Mouse (Mus musculus) hindbrain, embryonic 16.5 days (tissue): ENCODE measurements around the gene Dek. TPM values are rescaled to one million over a fixed set of nuclear protein-coding genes. Genes with fewer than 3 reads are reported as not detected.

Experiments used
- ATAC-seq: fragments of 200-750 bp; cut with Nextera tagmentation; 2 replicates; pipeline ENCODE4 v1.8.0; 2017; ENCODE audit warnings: moderate TSS enrichment, moderate library complexity
- H3K27ac ChIP-seq: fragments of 300-500 bp; sonication (generic); 2 replicates; pipeline ENCODE4 v1.5.1; 2014; ENCODE audit warnings: low read depth, mild to moderate bottlenecking, control low read depth, low read length, moderate library complexity
- H3K27me3 ChIP-seq: fragments of 300-500 bp; sonication (generic); replicated peaks from 2 replicates; pipeline ENCODE4 v1.6.1; 2014; ENCODE audit warnings: low read length; ENCODE audit not compliant: control insufficient read depth, insufficient read depth
- H3K36me3 ChIP-seq: fragments of 300-500 bp; sonication (generic); 2 replicates; pipeline ENCODE4 v1.6.1; 2014; ENCODE audit warnings: mild to moderate bottlenecking, low read length, moderate library complexity, mixed read lengths; ENCODE audit not compliant: control insufficient read depth, insufficient read depth
- H3K4me1 ChIP-seq: fragments of 300-500 bp; sonication (generic); 2 replicates; pipeline ENCODE4 v1.6.1; 2014; ENCODE audit warnings: low read depth, low read length; ENCODE audit not compliant: control insufficient read depth, insufficient read depth
- H3K4me2 ChIP-seq: fragments of 300-500 bp; sonication (generic); 2 replicates; pipeline ENCODE4 v1.6.1; 2014; ENCODE audit warnings: mild to moderate bottlenecking, low read length, control low read depth, moderate library complexity
- H3K4me3 ChIP-seq: fragments of 300-500 bp; sonication (generic); 2 replicates; pipeline ENCODE4 v1.5.1; 2014; ENCODE audit warnings: mild to moderate bottlenecking, low read length, control low read depth, moderate library complexity
- H3K9ac ChIP-seq: fragments of 300-500 bp; sonication (generic); 2 replicates; pipeline ENCODE4 v1.6.1; 2014; ENCODE audit warnings: low read depth, mild to moderate bottlenecking, control low read depth, low read length, moderate library complexity
- H3K9me3 ChIP-seq: fragments of 300-500 bp; sonication (generic); 2 replicates; pipeline ENCODE4 v1.6.1; 2014; ENCODE audit warnings: mild to moderate bottlenecking, low read length, moderate library complexity; ENCODE audit not compliant: control insufficient read depth
- WGBS: fragments of 180-500 bp; shearing (Covaris S2); extraction: QIAGEN DNeasy Blood & Tissue Kit; methylation state at CpG from one replicate; pipeline ENCODE4 v1.1.7; 2014; 5-methylcytosine and 5-hydroxymethylcytosine counted together
- polyA plus RNA-seq: library from polyadenylated mRNA; unstranded; fragments of >200 nt; fragmentation: Nextera tagmentation; extraction: Ambion mirVana; gene quantifications from 2 replicates; pipeline ENCODE4 v1.2.1, GENCODE M21; 2015

The Dek gene
- polyA plus RNA-seq, 1 experiment from 2014 or later, result 101 TPM

- Histone ChIP-seq H3K27ac (no peak overlapping the region), H3K4me3 (no peak overlapping the region), H3K4me2 (no peak overlapping the region), H3K9me3 (no peaks in the 10 kb centered on the region), H3K36me3 (peaks cover 3% of the 10 kb centered on the region), H3K27me3 (no peaks in the 10 kb centered on the region), H3K9ac (no peak overlapping the region), H3K4me1 (peaks cover 18% of the 10 kb centered on the region)
- WGBS, result 81% methylated on average over 2 of the region's 2 CpGs
- ATAC-seq, result no peak
These were observed 5.4 kb downstream of the Dek start for GRCm38 (mm10) chr13:47100587-47100986.

- Histone ChIP-seq H3K9ac (no peak overlapping the region), H3K36me3 (peaks cover 3% of the 10 kb centered on the region), H3K27me3 (no peaks in the 10 kb centered on the region), H3K4me3 (no peak overlapping the region), H3K4me1 (peaks cover 12% of the 10 kb centered on the region), H3K9me3 (no peaks in the 10 kb centered on the region), H3K27ac (no peak overlapping the region), H3K4me2 (no peak overlapping the region)
- WGBS, result 83% methylated on average over 7 of the region's 7 CpGs
- ATAC-seq, result no peak
These were observed 6.7 kb downstream of the Dek start for GRCm38 (mm10) chr13:47099265-47099664.

- H3K9ac ChIP-seq, result no peak overlapping the region
- no peak overlapping the region for H3K27ac ChIP-seq
- 87% methylated on average over 2 of the region's 2 CpGs for WGBS
- peaks cover 3% of the 10 kb centered on the region for H3K36me3 ChIP-seq
- H3K27me3 ChIP-seq, result no peaks in the 10 kb centered on the region
- ATAC-seq, result no peak
- no peak overlapping the region for H3K4me3 ChIP-seq
- H3K9me3 ChIP-seq, result no peaks in the 10 kb centered on the region
- no peak overlapping the region for H3K4me2 ChIP-seq
- H3K4me1 ChIP-seq, result no peaks in the 10 kb centered on the region
These were observed 9.4 kb downstream of the Dek start for GRCm38 (mm10) chr13:47096591-47096990.

GRCm38 (mm10) chr13:47093791-47094190 is 12.2 kb downstream of the Dek start:
- Histone ChIP-seq H3K4me3 (no peak overlapping the region), H3K9ac (no peak overlapping the region), H3K36me3 (no peaks in the 10 kb centered on the region; the same call in 1 of the 2 replicates), H3K4me1 (no peaks in the 10 kb centered on the region), H3K27me3 (no peaks in the 10 kb centered on the region), H3K4me2 (no peak overlapping the region), H3K27ac (no peak overlapping the region), H3K9me3 (no peaks in the 10 kb centered on the region)
- 92% methylated on average over 2 of the region's 2 CpGs for WGBS
- no peak for ATAC-seq

GRCm38 (mm10) chr13:47089271-47089670 is 16.7 kb downstream of the Dek start:
- Histone ChIP-seq H3K9me3 (no peaks in the 10 kb centered on the region), H3K4me3 (no peak overlapping the region), H3K4me2 (no peak overlapping the region), H3K9ac (no peak overlapping the region), H3K27ac (no peak overlapping the region), H3K36me3 (peaks cover 8% of the 10 kb centered on the region), H3K4me1 (no peaks in the 10 kb centered on the region), H3K27me3 (no peaks in the 10 kb centered on the region)
- no peak for ATAC-seq
- WGBS, result 93% methylated on average over 2 of the region's 2 CpGs

- Histone ChIP-seq H3K36me3 (peaks cover 8% of the 10 kb centered on the region), H3K4me2 (no peak overlapping the region), H3K27me3 (no peaks in the 10 kb centered on the region), H3K4me3 (no peak overlapping the region), H3K27ac (no peak overlapping the region), H3K9me3 (no peaks in the 10 kb centered on the region), H3K4me1 (no peaks in the 10 kb centered on the region), H3K9ac (no peak overlapping the region)
- 84% methylated on average over 1 of the region's 1 CpGs for WGBS
- ATAC-seq, result no peak
These were observed 17.6 kb downstream of the Dek start for GRCm38 (mm10) chr13:47088433-47088832.

- ATAC-seq, result no peak
- Histone ChIP-seq H3K9ac (no peak overlapping the region), H3K4me1 (no peaks in the 10 kb centered on the region), H3K27ac (no peak overlapping the region), H3K27me3 (no peaks in the 10 kb centered on the region), H3K36me3 (peaks cover 31% of the 10 kb centered on the region), H3K9me3 (no peaks in the 10 kb centered on the region), H3K4me3 (no peak overlapping the region), H3K4me2 (no peak overlapping the region)
- WGBS, result 86% methylated on average over 4 of the region's 4 CpGs
These were observed 25.0 kb downstream of the Dek start for GRCm38 (mm10) chr13:47080905-47081505.

- peaks cover 34% of the 10 kb centered on the region for H3K36me3 ChIP-seq
- H3K27ac ChIP-seq, result no peak overlapping the region
- 77% methylated on average over 5 of the region's 5 CpGs for WGBS
These were observed 27.2 kb downstream of the Dek start for GRCm38 (mm10) chr13:47078799-47079198.

GRCm38 (mm10) chr13:47077367-47077766 is 28.6 kb downstream of the Dek start:
- H3K4me2 ChIP-seq, result no peak overlapping the region
- H3K36me3 ChIP-seq, result peaks cover 36% of the 10 kb centered on the region
- no peaks in the 10 kb centered on the region for H3K27me3 ChIP-seq
- no peaks in the 10 kb centered on the region for H3K4me1 ChIP-seq
- no peak overlapping the region for H3K9ac ChIP-seq
- H3K4me3 ChIP-seq, result no peak overlapping the region
- no peak for ATAC-seq
- H3K9me3 ChIP-seq, result no peaks in the 10 kb centered on the region
- no peak overlapping the region for H3K27ac ChIP-seq

More at GRCm38 (mm10) chr13:47078799-47079198, 27.2 kb downstream of the Dek start:
- Histone ChIP-seq H3K9ac (no peak overlapping the region), H3K4me2 (no peak overlapping the region), H3K4me1 (no peaks in the 10 kb centered on the region), H3K27me3 (no peaks in the 10 kb centered on the region), H3K9me3 (no peaks in the 10 kb centered on the region), H3K4me3 (no peak overlapping the region)
- no peak for ATAC-seq

- H3K9ac ChIP-seq, result no peak overlapping the region
- H3K36me3 ChIP-seq, result peaks cover 32% of the 10 kb centered on the region
- ATAC-seq, result no peak
- no peak overlapping the region for H3K27ac ChIP-seq
- no peaks in the 10 kb centered on the region for H3K4me1 ChIP-seq
- WGBS, result 96% methylated on average over 5 of the region's 5 CpGs
- H3K4me2 ChIP-seq, result no peak overlapping the region
- H3K4me3 ChIP-seq, result no peak overlapping the region
- H3K9me3 ChIP-seq, result no peaks in the 10 kb centered on the region
- no peaks in the 10 kb centered on the region for H3K27me3 ChIP-seq
These were observed 29.8 kb downstream of the Dek start for GRCm38 (mm10) chr13:47076156-47076555.
